Mouse (Mus musculus) 3134 (cell line): ENCODE measurements around the gene Tmem181a.
A peak's percentile ranks its signal among the peaks of the same experiment; 100 is the strongest.
"Not testable (repeated sequence)": the region's sequence is repeated elsewhere in the genome, so short reads cannot be mapped to it uniquely, and the experiment has no call there.

Experiments
- DNase-seq: peaks from one replicate; pipeline ENCODE4 v3.0.0-alpha.2; 2011; ENCODE audit warnings: low spot score; ENCODE audit not compliant: insufficient read length; ENCODE audit errors: extremely low read depth

The Tmem181a gene

DNA sequence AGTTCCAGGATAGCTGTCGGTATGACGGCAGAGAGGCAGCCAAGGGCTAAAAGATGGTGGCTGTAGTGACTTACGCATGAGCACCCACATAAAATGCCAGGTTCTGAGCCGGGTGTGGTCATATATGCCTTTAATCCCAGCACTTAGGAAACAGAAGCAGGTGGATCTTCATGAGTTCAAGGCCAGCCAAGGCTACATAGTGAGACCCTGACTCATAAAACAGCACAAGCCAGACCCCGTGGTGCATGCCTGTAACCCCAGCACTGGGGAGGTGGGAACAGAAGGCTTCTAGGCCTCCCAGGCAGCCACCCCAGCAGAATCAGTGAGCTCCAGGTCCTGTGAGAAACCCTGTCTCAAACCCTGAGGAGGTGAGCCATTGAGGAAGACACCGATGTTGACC lies 48.2 kb downstream of the Tmem181a start:
- not testable (repeated sequence) for DNase-seq

DNA sequence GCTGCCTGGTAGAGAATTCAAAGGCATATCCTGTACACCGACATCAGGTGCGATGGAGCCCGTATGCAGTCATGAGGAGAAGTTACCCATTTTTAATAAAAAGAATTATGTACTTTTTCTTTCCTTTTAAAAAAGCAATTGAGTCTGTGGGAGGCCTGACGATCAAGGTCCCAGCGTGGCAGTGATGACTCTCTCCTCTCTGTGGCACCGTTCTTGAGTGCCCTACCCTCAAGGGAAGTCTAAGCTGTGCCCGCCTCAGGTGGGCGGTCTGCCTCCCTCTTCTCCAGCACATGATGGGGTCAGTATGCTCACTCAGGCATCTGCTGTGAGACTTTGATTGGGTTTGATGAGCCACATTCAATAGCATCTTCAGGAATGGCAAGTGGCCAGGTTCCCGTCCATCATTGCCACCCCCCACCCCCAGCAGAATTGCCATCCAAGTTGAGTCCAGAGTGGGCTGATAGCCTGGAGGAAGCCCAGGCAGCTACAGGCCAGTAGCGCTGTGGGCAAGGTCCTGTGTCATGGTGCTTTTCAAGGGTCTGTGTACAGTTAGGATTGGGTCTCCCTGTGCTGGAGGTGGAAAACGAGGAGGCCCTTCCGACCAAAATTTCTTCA lies 49.1 kb downstream of the Tmem181a start:
- not testable (repeated sequence) for DNase-seq

DNA sequence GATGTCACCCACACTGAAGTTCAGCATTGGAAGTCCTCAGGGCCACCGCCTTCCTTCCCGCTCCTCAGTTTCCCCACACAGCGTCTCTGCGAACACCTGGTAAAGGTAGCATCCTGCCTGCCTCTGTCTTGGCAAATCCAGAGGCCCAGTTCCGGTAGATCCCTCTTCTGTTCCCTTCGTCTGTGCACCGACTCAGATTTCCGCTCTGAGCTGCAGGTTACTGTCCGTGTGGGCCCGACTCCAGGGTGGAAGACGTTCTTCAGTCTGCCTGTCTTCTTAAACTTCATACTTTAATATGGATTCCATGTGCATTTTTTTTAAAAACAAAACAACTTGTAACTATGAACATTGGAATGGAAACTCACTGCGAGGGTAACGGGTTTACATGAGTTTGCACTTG lies 49.8 kb downstream of the Tmem181a start:
- not testable (repeated sequence) for DNase-seq

DNA sequence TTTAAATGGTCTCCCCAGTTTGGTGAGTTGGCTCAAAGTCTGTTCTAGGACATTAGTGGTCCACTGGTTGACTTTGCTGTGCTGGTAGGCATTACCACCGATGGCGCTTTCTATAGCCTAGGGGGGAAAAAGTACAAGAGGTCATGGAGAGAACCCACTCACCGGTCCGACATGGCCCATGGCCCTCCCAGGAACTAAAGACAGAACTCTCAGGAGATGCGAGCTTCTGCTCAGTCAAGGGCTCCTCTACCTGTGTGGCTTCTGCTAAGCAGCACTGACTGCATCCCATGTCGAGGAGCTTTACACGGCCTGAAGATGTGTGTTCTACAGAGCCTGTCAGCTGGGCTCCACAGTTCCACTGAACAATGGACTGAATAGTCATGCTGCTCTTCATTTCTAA lies 55.1 kb downstream of the Tmem181a start:
- not testable (repeated sequence) for DNase-seq

DNA sequence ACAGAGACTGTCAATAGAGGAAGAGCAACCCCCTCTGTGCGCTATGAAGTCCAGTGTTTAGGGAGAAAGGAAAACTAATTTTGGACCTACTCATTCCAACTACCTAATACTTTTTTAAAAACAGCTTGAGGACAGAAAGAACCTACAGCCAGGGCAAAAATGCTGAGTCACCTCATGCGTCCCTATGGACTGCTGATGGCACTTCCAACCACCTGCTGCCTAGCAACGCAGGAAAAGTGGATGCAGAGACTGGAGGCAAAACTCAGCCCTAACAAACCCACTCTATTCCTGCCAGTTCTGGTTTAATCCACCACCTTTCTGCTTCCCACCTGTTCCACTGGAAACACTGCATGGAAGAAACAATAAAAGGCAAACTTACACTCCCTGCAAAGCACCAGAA lies 56.1 kb downstream of the Tmem181a start:
- DNase-seq, result not testable (repeated sequence)

DNA sequence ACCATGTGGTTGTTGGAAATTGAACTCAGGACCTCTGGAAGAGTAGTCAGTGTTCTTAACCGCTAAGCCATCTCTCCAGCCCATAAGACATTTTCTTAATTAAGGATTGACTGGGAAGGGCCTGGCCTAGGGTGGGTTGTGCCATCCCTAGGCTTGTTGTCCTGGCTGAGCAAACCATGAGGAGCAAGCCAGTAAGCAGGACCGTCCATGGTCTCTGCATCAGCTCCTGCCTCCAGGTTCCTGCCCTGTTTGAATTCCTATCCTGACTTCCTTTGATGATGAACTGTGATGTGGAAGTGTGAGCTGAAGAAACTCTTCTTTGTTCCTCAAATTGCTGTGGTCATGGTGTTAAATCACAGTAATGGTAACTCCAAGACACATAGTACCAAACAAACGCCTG lies 57.8 kb downstream of the Tmem181a start:
- DNase-seq, result not testable (repeated sequence)

DNA sequence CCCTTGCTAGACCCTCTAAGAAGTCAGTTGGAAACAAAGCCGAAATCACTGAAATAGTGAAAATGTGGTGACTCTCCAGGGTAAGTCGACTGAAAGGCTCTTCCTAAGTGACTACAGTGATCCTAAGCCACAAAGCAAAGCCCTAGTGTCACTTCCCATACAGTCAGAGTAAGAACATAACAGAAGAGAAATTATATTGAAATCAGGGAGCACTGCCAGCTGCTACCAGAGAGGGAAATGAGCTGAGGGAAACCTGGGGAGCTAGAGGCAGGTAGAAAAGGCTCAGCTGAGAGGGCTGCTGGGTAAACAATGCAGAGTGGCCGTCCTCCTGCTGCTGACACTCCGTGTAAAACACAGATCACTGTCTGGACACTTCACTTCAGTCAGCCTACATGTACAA lies 59.0 kb downstream of the Tmem181a start:
- not testable (repeated sequence) for DNase-seq

DNA sequence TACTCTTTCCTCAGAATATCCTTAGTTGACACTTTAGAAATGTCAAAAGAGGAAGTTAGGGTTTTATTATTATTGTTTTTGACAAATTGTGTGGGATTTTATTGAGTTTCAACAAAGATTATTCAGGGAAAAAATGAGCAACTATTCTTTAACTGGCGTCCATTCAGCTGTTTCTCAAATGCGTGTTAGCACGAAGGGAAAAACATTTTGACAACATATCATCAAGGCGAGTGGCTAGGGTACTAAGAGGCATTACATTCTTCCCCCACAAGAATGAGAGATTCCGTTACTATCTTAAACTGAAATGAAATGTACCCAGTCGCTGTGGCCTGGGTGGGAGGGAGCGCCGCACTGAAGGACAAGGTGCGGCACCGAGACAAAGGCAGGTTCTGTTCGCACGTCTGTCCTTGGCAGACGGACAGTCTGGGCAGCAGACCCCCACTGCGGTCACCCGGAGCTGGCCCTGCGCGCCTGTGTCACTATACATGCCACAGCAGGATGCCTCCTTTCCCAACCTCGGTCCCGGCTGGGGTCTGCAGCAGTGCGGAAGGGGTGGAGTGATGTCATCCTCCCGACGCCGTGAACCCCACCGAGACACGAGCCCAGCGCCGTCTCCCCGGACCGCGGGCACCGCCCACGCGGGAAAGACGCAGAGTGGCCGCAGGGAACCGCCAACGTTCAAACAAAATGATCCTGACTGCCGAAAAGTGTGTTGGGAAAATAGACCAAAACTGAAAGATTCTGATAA lies 59.9 kb downstream of the Tmem181a start:
- DNase-seq, result peak; percentile 67

DNA sequence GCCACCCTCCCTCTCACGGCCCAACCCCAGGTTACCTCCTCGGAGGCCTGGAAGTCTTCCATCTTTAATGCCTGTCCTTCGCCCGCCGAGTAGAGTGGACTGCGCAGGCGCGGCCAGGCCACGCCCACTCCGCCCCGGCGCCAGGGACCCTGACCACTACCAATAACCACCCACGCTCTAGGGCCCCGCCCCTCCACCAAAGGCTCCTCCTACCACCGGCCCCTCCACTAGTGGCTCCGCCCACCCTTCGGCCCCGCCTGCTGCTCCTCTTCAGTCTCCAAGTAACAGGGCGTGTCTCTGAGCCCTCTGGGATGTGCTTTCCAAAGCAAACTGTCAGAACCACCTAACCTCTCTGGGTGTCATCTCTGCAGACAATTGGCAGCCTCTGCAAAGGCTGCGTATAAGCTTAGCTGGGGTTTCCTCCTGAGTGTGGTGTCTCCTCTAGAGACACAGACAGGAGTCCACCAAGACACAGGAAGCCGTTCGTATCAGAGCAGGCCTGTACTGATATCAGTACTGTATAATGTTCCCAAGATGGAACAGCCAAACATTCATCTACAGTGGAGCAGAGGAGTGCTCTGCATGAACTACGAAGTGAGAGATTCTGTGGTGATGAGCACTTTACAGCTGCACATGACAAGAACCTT lies 60.8 kb downstream of the Tmem181a start, which contains the start of gene Dynlt1a:
Gene Dynlt1a, minus strand, starts transcription at position 162 of the 647 bp plus-strand sequence.
- DNase-seq, result peak; percentile 100

DNA sequence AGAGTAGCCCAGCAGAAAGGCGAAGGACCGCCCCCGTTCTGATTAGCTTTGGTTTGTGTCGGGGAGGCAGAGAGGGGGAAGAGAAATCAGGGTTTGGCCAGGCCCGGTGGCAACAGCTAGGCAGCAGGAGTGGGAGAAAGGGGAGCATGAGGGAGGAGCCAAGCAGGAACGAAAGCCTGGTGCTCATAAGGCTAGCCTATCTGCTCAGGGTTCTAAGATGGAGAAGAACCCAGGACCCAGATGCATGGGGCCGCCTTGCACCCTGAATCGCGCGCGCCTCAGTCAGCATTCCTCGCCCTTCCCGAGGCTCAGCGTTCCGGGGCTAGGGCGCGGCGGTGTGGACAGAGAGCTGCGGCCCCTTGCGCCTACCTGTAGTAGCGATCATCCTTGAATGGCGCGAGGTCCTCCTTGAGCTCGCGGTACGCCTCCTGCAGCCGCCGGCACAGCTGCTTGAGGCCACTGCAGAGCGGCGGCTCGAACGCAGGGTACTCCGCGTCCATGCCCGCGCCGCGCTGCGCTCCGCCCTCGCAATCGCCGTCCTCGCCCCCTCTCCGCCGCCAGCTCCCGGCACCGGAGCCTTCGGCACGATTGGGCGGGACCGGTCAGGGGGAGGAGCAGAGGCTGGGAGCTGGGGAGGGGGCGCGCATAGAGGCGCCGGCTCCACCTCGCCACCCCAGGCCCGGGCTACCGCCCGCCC lies 64.6 kb downstream of the Tmem181a start:
- DNase-seq, result not testable (repeated sequence)

DNA sequence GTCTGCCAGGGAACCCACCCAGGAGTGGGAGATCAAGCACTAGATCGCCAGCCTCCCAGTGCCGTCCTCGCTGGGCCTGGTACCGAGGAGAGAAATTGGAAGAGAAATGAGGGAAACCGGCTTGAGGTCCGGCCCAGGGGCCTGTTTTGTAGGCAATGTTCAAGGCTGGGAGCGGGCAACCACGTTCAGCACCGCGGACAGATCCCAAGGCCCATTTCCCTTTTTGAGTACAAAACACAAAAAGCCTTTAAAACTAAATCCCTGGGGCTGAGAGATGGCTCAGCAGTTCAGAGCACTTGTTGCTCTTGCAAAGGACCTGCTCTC lies 65.1 kb downstream of the Tmem181a start:
- not testable (repeated sequence) for DNase-seq

DNA sequence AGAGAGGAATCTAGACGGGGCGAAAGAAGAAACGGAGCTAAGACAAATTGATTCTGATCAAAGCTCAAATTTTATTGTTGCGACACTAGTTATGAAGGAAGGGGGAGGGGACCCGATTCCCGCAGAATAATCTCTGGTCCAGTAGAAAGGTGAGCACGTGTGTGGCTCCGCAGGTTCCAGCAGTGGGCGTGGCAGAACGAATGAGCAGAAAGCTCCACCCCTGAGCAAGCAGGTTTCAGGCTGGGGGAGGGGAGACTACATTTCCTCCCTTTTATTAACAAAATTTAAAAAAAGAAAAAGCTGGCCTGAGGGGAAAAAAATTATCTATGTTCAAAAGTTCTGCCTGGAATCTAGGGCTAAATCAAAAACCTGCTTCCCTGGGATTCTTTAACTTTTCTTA lies 68.4 kb downstream of the Tmem181a start:
- not testable (repeated sequence) for DNase-seq

DNA sequence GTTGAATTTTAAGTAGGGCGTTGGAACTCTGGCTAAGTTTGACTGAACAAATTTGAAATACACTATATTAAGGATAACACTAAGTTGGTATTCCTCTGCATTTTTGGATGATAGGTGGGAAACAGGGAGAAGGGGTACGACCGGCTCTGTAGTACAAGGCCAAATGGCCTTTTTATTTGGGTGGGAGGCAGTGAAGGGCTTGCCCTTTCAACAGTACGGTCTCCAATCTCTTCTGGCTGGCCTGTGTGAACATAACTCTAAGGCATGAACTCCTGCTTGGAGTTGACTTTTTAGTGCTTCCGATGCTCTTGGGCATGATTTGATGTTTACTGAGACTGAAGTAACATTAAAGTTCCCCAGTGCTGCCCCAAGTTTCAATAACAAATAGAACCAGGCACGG lies 68.9 kb downstream of the Tmem181a start:
- not testable (repeated sequence) for DNase-seq

DNA sequence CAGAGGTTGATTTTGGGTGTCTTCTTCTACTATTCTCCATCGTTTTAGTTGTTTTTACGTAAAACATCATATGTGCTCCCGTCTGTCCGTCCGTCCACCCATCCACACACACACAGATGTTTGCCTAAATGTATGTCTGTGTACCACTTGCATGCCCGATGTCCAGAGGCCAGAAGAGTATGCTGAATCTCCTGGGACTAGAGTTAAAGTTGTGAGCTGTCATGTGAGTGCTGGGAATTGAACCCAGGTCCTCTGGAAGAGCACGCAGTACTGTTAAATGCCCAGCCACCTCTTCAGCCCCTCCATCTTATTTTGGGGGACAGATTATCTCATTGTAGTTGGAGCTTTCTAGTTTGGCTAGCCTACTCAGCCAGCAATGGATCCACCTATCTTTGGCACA lies 70.9 kb downstream of the Tmem181a start:
- DNase-seq, result not testable (repeated sequence)

DNA sequence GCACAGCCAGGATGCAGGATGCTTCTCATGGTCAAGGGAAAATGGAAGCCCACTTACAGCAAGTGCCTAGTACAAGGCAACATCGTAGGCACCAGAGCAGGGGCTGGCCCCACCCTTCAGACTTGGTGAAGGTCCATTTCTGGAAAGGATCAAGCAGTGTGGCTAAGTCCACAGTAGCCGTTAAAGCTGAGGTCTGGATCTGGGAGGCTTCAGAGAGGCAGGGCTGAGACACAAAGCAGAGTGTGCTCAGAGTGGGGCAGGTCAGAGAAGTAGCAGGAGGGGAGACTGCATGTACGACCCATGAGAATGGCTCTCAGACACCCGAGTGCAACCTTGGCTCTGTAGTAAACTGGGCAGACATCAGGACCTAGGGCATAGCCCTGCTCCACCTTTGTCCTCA lies 72.3 kb downstream of the Tmem181a start:
- not testable (repeated sequence) for DNase-seq

DNA sequence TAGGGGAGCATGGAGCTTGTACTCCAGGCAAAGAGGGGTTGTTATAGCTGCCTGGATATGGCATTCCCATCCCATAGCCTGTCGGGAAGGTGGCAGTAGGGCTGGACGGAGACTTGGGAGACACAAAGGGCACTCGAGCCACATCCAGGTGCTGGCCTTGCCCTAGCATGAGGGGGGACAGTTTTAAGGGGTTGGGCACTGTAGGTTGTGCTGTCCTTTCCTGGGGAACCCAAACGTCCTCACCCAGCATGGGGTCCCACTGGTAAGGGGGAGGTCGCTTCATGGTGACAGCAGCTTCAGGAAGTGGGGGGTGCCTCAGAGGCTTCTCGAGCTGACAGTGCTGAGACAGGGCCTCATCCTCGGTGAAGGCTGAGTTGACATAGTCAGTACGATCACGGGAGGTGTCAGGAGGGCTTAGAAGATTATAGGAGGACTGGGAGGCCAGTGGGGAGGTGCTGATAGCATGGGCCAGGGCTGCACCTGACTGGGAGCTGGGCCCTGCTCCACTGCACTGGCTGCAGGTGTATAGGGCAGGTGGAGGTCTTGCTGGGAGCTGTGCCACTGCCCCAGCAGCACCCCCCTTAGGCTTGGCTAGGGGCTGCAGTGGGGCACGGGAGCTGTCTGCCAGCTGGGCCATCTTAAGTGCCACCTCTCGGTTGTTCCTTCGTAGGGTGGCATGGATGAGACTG lies 86.1 kb downstream of the Tmem181a start:
- not testable (repeated sequence) for DNase-seq

DNA sequence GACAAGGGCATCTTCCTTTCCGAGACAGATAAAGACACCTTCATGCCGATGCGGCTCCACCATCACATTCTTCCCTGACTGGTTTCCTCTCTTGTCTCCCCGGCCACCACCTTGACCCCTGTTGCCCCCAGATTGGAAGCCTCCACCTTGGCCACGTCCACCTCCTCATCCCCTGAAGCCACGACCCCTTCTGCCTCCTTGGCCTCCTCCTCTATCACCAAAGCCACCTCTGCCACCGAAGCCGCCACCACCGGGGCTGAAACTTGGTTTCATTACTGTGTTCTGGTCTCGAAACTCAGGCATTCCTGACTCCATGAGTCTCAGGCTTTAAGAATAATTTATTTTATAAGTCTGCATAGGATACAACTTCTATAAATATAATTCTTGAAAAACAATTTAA lies 98.6 kb downstream of the Tmem181a start:
- not testable (repeated sequence) for DNase-seq
